Mouse (Mus musculus) myocyte (in vitro differentiated cells): Measurements from ENCODE around the gene Nr3c2. TPM values are rescaled to one million over a fixed set of nuclear protein-coding genes. Genes with fewer than 3 reads are reported as not detected.

ENCODE experiments used
- H3K27me3 ChIP-seq: one replicate; pipeline ENCODE4 v1.6.1; 2011; ENCODE audit not compliant: control insufficient read depth, insufficient read depth, insufficient read length
- H3K36me3 ChIP-seq: one replicate; pipeline ENCODE4 v1.6.1; 2011; ENCODE audit not compliant: control insufficient read depth, insufficient read depth
- H3K4me2 ChIP-seq: one replicate; pipeline ENCODE4 v1.6.1; 2011; ENCODE audit warnings: low read depth, control low read depth
- H3K4me3 ChIP-seq: one replicate; pipeline ENCODE4 v1.5.1; 2011; ENCODE audit warnings: mild to moderate bottlenecking, control low read depth, moderate library complexity
- H3K79me2 ChIP-seq: one replicate; pipeline ENCODE4 v1.6.1; 2011; ENCODE audit not compliant: control insufficient read depth, insufficient read depth
- H3ac ChIP-seq: one replicate; pipeline ENCODE4 v1.6.1; 2011; ENCODE audit not compliant: control insufficient read depth, insufficient read length
- CEBPB ChIP-seq: IDR thresholded peaks from 2 replicates; pipeline ENCODE4 v1.6.1; 2011; ENCODE audit warnings: mild to moderate bottlenecking, moderate library complexity; ENCODE audit not compliant: poor library complexity, insufficient read depth, severe bottlenecking
- E2F4 ChIP-seq: IDR thresholded peaks from one replicate; pipeline ENCODE4 v1.6.1; 2011; ENCODE audit warnings: mild to moderate bottlenecking, control low read depth, moderate library complexity; ENCODE audit not compliant: insufficient read depth
- MAX ChIP-seq: IDR thresholded peaks from one replicate; pipeline ENCODE4 v1.6.1; 2011; ENCODE audit warnings: low read depth, mild to moderate bottlenecking, control low read depth
- MYOD1 ChIP-seq, 3 experiments: IDR thresholded peaks; one replicate each; pipeline ENCODE4 v1.6.1; 2011; ENCODE audit warnings: control low read depth in 2 of 3, low read depth in 2 of 3, mild to moderate bottlenecking in 2 of 3, moderate library complexity in 1 of 3; ENCODE audit not compliant: insufficient read length in 2 of 3, control insufficient read depth in 1 of 3
- MYOG ChIP-seq, 3 experiments: IDR thresholded peaks; one replicate each; pipeline ENCODE4 v1.6.1; 2011; ENCODE audit warnings: control low read depth in 2 of 3, low read depth in 2 of 3, mild to moderate bottlenecking in 2 of 3; ENCODE audit not compliant: insufficient read length in 2 of 3, control insufficient read depth in 1 of 3, insufficient read depth in 1 of 3
- POLR2A ChIP-seq: IDR thresholded peaks from one replicate; pipeline ENCODE4 v1.6.1; 2011; ENCODE audit warnings: low read depth, mild to moderate bottlenecking, control low read depth, moderate library complexity; ENCODE audit not compliant: insufficient read length
- POLR2AphosphoS2 ChIP-seq: IDR thresholded peaks from one replicate; pipeline ENCODE4 v1.6.1; 2011; ENCODE audit warnings: low read depth, control low read depth; ENCODE audit not compliant: insufficient read length
- REST ChIP-seq: IDR thresholded peaks from one replicate; pipeline ENCODE4 v1.6.1; 2011; ENCODE audit warnings: mild to moderate bottlenecking, control low read depth, moderate library complexity; ENCODE audit not compliant: insufficient read depth, insufficient read length
- SRF ChIP-seq: IDR thresholded peaks from one replicate; pipeline ENCODE4 v1.6.1; 2011; ENCODE audit warnings: low read depth; ENCODE audit not compliant: control insufficient read depth, insufficient read length
- TCF12 ChIP-seq: IDR thresholded peaks from one replicate; pipeline ENCODE4 v1.6.1; 2011; ENCODE audit warnings: mild to moderate bottlenecking, control low read depth; ENCODE audit not compliant: poor library complexity, insufficient read depth, severe bottlenecking
- TCF3 ChIP-seq: IDR thresholded peaks from one replicate; pipeline ENCODE4 v1.6.1; 2011; ENCODE audit warnings: low read depth, control low read depth; ENCODE audit not compliant: insufficient read length
- USF1 ChIP-seq: IDR thresholded peaks from one replicate; pipeline ENCODE4 v1.6.1; 2011; ENCODE audit warnings: low read depth, mild to moderate bottlenecking, control low read depth, moderate library complexity
- polyA plus RNA-seq: library from polyadenylated mRNA; unstranded; fragments of >200 nt; fragmentation: generic; extraction: Trizol; gene quantifications from one replicate; pipeline ENCODE4 v1.2.1, GENCODE M21; 2012; ENCODE audit warnings: missing spikeins

Gene Nr3c2
- polyA plus RNA-seq, 1 experiment: 0.11 TPM

DNA sequence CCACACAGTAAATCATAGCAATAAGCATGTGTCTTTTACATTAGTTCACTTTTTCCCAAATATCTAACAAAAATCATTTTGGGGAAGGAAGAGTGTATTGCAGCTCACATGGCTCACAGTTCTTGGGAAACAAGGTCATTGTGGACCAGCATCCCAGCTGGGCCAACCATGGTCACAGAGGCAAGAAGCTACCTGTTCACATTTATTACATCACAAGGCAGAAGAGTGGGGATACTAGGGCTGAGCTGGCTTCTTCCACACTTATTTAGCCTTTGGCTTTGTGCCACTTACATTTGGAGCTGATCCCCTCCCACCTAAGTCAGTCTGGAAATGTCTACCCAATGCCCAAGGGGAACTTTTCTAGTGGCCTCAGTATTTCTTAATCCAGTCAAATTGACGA, 146.5 kb downstream of the Nr3c2 start:
- Histone ChIP-seq H3K4me3 (no peak overlapping the region), H3K27me3 (no peaks in the 10 kb centered on the region), H3ac (no peak overlapping the region), H3K36me3 (no peaks in the 10 kb centered on the region), H3K79me2 (no peaks in the 10 kb centered on the region), H3K4me2 (no peak overlapping the region)
- no peak for TF ChIP-seq MYOD1 (IDR thresholded peaks at IDR 0.05; ENCODE audit: control insufficient read depth in 1 of 3, insufficient read length in 2 of 3, low read depth in 2 of 3)
- TF ChIP-seq MYOG (IDR thresholded peaks at IDR 0.05; ENCODE audit: control insufficient read depth in 1 of 3, insufficient read depth in 1 of 3, insufficient read length in 2 of 3, low read depth in 2 of 3): no peak
- no peak for TF ChIP-seq E2F4
- TF ChIP-seq POLR2A: no peak
- TF ChIP-seq MAX: no peak
- TF ChIP-seq TCF3: no peak
- no peak for TF ChIP-seq USF1
- no peak for TF ChIP-seq TCF12
- TF ChIP-seq REST: no peak
- TF ChIP-seq SRF: no peak
- TF ChIP-seq POLR2AphosphoS2: no peak

DNA sequence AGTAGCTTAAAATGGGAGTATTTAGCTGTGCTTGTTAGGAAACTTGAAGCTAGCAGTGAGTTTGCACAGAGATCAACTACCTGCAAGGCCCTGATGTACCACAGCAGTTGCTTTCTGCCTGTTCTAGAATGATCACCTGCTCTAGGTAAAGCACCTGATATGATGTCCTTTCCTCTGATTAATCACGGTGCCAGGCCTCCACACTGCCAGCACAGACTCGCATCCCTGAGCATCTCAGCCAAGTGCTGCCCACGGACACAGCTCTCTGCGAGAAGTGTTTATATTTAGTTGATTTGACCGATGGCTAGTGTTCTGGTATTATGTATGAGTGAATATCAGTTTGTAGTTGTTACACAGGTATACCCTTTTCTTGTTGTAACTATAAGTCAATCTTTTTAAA, 147.0 kb downstream of the Nr3c2 start:
- Histone ChIP-seq H3K79me2 (no peaks in the 10 kb centered on the region), H3K36me3 (no peaks in the 10 kb centered on the region)

DNA sequence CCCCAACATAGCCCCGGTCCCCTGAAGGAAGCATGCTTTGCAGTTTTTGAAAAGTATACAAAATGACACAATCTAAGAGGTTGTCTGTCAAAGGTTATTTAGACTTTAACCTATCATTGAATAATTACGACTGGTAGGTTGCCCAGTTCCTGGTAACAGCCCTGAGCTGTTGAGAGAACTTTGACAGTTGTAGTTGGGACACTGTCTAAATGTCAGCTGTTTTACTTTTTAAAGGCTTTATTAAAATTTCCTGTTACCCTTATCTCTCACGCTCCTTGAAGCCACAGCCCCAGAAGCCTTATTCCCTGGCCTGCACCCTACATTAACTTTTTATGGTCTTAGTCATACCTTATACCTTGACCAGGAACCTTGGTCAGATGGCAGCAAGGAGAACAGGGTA, 147.5 kb downstream of the Nr3c2 start:
- no peak overlapping the region for H3K4me3 ChIP-seq
- H3K4me2 ChIP-seq: no peak overlapping the region
- TF ChIP-seq MYOD1 (IDR thresholded peaks at IDR 0.05; ENCODE audit: control insufficient read depth in 1 of 3, insufficient read length in 2 of 3, low read depth in 2 of 3): no peak
- no peak for TF ChIP-seq POLR2A
- TF ChIP-seq E2F4: no peak
- no peak for TF ChIP-seq CEBPB
- no peak for TF ChIP-seq SRF
- no peak for TF ChIP-seq USF1
- TF ChIP-seq MAX: no peak
- TF ChIP-seq POLR2AphosphoS2: no peak
- no peak for TF ChIP-seq MYOG (IDR thresholded peaks at IDR 0.05; ENCODE audit: control insufficient read depth in 1 of 3, insufficient read depth in 1 of 3, insufficient read length in 2 of 3, low read depth in 2 of 3)
- no peak for TF ChIP-seq REST
- TF ChIP-seq TCF3: no peak
- no peak for TF ChIP-seq TCF12
- H3ac ChIP-seq: no peak overlapping the region
- no peaks in the 10 kb centered on the region for H3K79me2 ChIP-seq
- no peaks in the 10 kb centered on the region for H3K36me3 ChIP-seq
- no peaks in the 10 kb centered on the region for H3K27me3 ChIP-seq

More for the DNA sequence above, 147.0 kb downstream of the Nr3c2 start:
- no peak overlapping the region for H3ac ChIP-seq
- no peak overlapping the region for H3K4me2 ChIP-seq
- TF ChIP-seq USF1 (no peak), SRF (no peak), MYOD1 (IDR thresholded peaks at IDR 0.05; ENCODE audit: control insufficient read depth in 1 of 3, insufficient read length in 2 of 3, low read depth in 2 of 3) (no peak), TCF12 (no peak), MYOG (IDR thresholded peaks at IDR 0.05; ENCODE audit: control insufficient read depth in 1 of 3, insufficient read depth in 1 of 3, insufficient read length in 2 of 3, low read depth in 2 of 3) (no peak), POLR2AphosphoS2 (no peak), CEBPB (no peak), POLR2A (no peak), E2F4 (no peak), MAX (no peak), REST (no peak), TCF3 (no peak)
- no peak overlapping the region for H3K4me3 ChIP-seq
- no peaks in the 10 kb centered on the region for H3K27me3 ChIP-seq

DNA sequence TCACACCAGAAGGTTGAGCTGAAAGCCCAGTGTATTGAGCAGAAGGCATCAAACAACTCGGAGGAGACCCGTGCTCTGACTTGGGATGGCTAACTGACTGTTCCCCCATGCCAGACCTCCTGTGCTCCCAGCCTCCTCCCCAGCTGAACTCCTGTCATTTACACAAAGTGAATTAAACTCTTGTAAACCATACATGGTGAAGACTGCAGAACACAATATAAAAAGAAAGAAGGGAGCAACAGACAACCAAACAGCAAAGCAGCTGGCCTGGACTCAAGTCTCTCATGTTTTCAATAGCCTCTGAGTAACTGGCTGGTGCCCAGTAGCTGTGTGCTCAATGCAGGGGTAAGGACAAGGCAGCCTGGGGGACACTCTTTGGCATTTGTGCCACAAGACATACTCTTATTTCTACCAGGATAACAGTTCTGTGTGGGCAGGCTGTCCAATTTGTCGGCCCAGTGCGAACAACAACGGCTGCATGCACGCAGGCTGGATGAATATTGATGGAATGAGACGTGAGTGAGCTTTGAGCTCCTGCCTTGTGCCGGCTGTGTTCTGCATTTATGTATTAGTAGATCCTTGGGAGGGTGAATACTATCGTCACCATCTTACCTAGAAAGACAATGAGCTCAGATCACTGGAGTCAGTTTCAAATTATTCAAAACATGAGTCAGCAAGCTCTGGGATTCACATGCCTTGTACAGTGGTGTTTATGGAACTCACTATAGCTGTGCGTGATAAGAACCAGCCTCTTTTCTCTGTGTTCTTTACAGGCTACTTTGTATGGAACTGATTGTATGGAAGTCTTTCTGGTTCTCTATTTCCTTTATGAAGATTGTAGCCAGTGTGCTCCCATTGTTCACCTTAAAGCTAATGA, 152.4 kb downstream of the Nr3c2 start:
- Histone ChIP-seq H3K4me2 (no peak overlapping the region), H3K27me3 (no peaks in the 10 kb centered on the region), H3K4me3 (no peak overlapping the region), H3K79me2 (no peaks in the 10 kb centered on the region), H3ac (no peak overlapping the region), H3K36me3 (no peaks in the 10 kb centered on the region)
- TF ChIP-seq POLR2A: no peak
- no peak for TF ChIP-seq USF1
- no peak for TF ChIP-seq E2F4
- TF ChIP-seq TCF3: no peak
- TF ChIP-seq REST: no peak
- TF ChIP-seq CEBPB: no peak
- no peak for TF ChIP-seq MYOG (IDR thresholded peaks at IDR 0.05; ENCODE audit: control insufficient read depth in 1 of 3, insufficient read depth in 1 of 3, insufficient read length in 2 of 3, low read depth in 2 of 3)
- no peak for TF ChIP-seq MYOD1 (IDR thresholded peaks at IDR 0.05; ENCODE audit: control insufficient read depth in 1 of 3, insufficient read length in 2 of 3, low read depth in 2 of 3)
- TF ChIP-seq TCF12: no peak
- TF ChIP-seq POLR2AphosphoS2: no peak
- no peak for TF ChIP-seq SRF
